Mouse (Mus musculus) liver, embryonic 14.5 days (tissue): ENCODE measurements around the gene Nsd2.

ENCODE experiments used
- CTCF ChIP-seq: IDR thresholded peaks from 2 replicates; pipeline ENCODE4 v1.5.1; 2016; ENCODE audit warnings: antibody characterized with exemption, low read depth, control low read depth
- EP300 ChIP-seq: IDR thresholded peaks from 2 replicates; pipeline ENCODE4 v1.6.1; 2016; ENCODE audit warnings: antibody characterized with exemption, low read depth

- TF ChIP-seq CTCF: no peak
- TF ChIP-seq EP300: no peak
Observed at GRCm38 (mm10) chr5:33881118-33881517, 60.6 kb downstream of the Nsd2 start.
